Mouse (Mus musculus) forebrain, embryonic 15.5 days (tissue): Measurements from ENCODE around the gene Phactr2. TPM values are rescaled to one million over a fixed set of nuclear protein-coding genes. Genes with fewer than 3 reads are reported as not detected.

Source experiments
- ATAC-seq: fragments of 200-750 bp; cut with Nextera tagmentation; replicated peaks from 2 replicates; pipeline ENCODE4 v1.8.0; 2017; ENCODE audit warnings: mild to moderate bottlenecking, moderate TSS enrichment, moderate library complexity
- H3K27ac ChIP-seq: fragments of 300-500 bp; sonication (generic); replicated peaks from 2 replicates; pipeline ENCODE4 v1.5.1; 2015; ENCODE audit warnings: mild to moderate bottlenecking, inconsistent platforms
- H3K27me3 ChIP-seq: fragments of 300-500 bp; sonication (generic); 2 replicates; pipeline ENCODE4 v1.6.1; 2015; ENCODE audit warnings: inconsistent platforms
- H3K36me3 ChIP-seq: fragments of 300-500 bp; sonication (generic); 2 replicates; pipeline ENCODE4 v1.6.1; 2015; ENCODE audit warnings: mild to moderate bottlenecking, inconsistent platforms
- H3K4me1 ChIP-seq: fragments of 300-500 bp; sonication (generic); 2 replicates; pipeline ENCODE4 v1.6.1; 2015; ENCODE audit warnings: inconsistent platforms
- H3K4me2 ChIP-seq: fragments of 300-500 bp; sonication (generic); replicated peaks from 2 replicates; pipeline ENCODE4 v1.6.1; 2015; ENCODE audit warnings: mild to moderate bottlenecking, inconsistent platforms
- H3K4me3 ChIP-seq: fragments of 300-500 bp; sonication (generic); 2 replicates; pipeline ENCODE4 v1.5.1; 2015; ENCODE audit warnings: mild to moderate bottlenecking, inconsistent platforms
- H3K9ac ChIP-seq: fragments of 300-500 bp; sonication (generic); replicated peaks from 2 replicates; pipeline ENCODE4 v1.6.1; 2015; ENCODE audit warnings: mild to moderate bottlenecking, inconsistent platforms
- H3K9me3 ChIP-seq: fragments of 300-500 bp; sonication (generic); 2 replicates; pipeline ENCODE4 v1.6.1; 2016; ENCODE audit warnings: inconsistent platforms
- WGBS: fragments of 180-500 bp; shearing (Covaris S2); methylation state at CpG from one replicate; pipeline ENCODE4 v1.1.7; 2015; ENCODE audit warnings: mixed read lengths; 5-methylcytosine and 5-hydroxymethylcytosine counted together
- polyA plus RNA-seq: library from polyadenylated mRNA; unstranded; fragments of >200 nt; fragmentation: Nextera tagmentation; extraction: Ambion mirVana; gene quantifications from 2 replicates; pipeline ENCODE4 v1.2.1, GENCODE M21; 2015

Gene Phactr2
- polyA plus RNA-seq, 1 experiment from 2014 or later, result 8.4 TPM

DNA sequence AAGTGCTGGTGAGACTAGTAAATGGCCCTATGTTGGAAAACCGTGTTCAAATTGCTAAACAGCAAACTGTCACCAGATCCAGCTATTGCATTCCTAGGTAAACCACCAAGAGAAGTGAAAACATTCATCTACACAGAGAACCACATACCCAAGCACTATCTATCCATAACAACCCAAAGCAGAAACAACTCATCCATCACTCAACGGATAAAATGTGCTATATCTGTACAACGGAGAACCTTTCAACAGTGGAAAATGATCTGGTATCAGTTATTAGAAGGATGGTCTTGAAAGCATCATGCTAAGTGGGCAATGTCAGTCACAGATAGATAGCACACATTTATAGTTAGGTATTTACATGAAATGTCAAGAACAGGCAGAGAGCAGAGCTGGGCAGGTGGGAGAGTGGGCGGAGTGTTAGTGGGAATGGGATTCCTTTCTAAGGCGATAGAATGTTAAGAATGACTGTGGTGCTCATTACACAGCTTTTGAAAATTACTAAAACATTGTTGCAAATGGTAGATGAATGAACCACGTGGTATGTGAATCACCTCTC is 193.8 kb downstream of the Phactr2 start:
- Histone ChIP-seq H3K9me3 (no peaks in the 10 kb centered on the region), H3K36me3 (no peaks in the 10 kb centered on the region), H3K9ac (no peak overlapping the region), H3K4me2 (no peak overlapping the region), H3K4me1 (no peaks in the 10 kb centered on the region), H3K27me3 (no peaks in the 10 kb centered on the region), H3K27ac (no peak overlapping the region), H3K4me3 (no peak overlapping the region)
- ATAC-seq, result no peak
- WGBS, result 85% methylated on average over 6 of the region's 6 CpGs

DNA sequence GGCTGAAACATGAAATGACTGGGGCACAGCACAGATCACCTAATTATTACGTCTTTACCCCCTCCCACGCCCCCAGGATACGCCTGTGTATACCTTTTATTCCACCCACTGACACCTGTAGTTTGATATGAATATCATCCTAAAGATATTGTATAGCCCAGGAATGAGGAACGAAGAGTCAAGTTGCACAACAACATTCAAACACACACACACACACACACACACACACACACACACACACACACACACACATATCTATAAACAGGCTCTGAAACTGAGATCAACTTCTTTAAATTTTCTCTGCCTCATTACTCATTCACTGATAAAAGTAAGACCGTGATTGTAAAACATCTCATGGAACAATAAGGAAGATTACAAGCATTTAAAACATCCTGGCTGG is 197.9 kb downstream of the Phactr2 start:
- 89% methylated on average over 5 of the region's 5 CpGs for WGBS
- Histone ChIP-seq H3K4me3 (no peak overlapping the region), H3K9me3 (no peaks in the 10 kb centered on the region), H3K9ac (no peak overlapping the region), H3K4me1 (no peaks in the 10 kb centered on the region), H3K27me3 (no peaks in the 10 kb centered on the region), H3K27ac (no peak overlapping the region), H3K4me2 (no peak overlapping the region), H3K36me3 (no peaks in the 10 kb centered on the region)
- no peak for ATAC-seq

DNA sequence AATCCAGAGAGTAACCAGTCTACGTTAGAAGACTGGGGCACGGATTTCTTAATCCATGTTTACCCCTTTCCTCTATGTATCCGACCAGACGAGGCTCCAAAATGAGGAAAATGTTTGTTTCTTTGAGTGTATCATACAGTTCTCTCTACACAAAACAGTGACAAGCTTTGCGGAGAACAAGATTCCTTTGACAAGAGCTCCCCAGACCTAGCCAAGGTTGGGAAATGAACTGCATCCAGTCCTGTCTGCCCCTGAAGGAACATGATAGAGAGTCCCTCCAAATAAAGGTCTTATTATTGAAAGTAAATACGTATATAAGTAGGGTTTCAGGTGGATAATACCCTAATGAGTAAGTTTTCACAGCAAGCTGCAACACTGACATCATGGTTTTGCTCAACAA is 199.1 kb downstream of the Phactr2 start:
- H3K27ac ChIP-seq, result no peak overlapping the region
- H3K9ac ChIP-seq, result no peak overlapping the region
- 85% methylated on average over 6 of the region's 6 CpGs for WGBS
- no peaks in the 10 kb centered on the region for H3K36me3 ChIP-seq
- no peaks in the 10 kb centered on the region for H3K4me1 ChIP-seq
- no peak overlapping the region for H3K4me2 ChIP-seq
- no peak for ATAC-seq
- no peak overlapping the region for H3K4me3 ChIP-seq
- H3K9me3 ChIP-seq, result no peaks in the 10 kb centered on the region
- no peaks in the 10 kb centered on the region for H3K27me3 ChIP-seq

DNA sequence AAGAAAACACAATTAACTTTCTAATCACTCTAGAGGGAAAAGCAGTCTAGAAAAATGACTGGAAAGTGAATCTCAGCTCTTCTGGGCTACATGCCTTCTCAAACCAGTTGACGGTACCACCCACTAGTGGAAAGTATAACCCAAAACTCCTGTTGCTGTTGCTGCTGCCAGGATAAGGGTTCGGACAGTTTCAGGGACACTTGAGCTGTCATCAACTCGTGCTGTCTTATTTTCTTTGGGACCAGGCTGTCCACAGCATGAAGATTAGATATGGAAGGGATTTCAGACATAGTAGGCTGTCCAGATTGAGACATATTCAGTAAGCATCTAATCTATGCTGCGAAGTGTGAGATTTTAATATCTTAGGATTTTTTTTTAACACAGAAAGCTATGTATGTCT is 199.5 kb downstream of the Phactr2 start:
- H3K27me3 ChIP-seq, result no peaks in the 10 kb centered on the region
- no peaks in the 10 kb centered on the region for H3K4me1 ChIP-seq
- no peak for ATAC-seq
- no peak overlapping the region for H3K4me2 ChIP-seq
- H3K27ac ChIP-seq, result no peak overlapping the region
- H3K36me3 ChIP-seq, result no peaks in the 10 kb centered on the region
- no peak overlapping the region for H3K9ac ChIP-seq
- no peak overlapping the region for H3K4me3 ChIP-seq
- 95% methylated on average over 4 of the region's 4 CpGs for WGBS
- H3K9me3 ChIP-seq, result no peaks in the 10 kb centered on the region

DNA sequence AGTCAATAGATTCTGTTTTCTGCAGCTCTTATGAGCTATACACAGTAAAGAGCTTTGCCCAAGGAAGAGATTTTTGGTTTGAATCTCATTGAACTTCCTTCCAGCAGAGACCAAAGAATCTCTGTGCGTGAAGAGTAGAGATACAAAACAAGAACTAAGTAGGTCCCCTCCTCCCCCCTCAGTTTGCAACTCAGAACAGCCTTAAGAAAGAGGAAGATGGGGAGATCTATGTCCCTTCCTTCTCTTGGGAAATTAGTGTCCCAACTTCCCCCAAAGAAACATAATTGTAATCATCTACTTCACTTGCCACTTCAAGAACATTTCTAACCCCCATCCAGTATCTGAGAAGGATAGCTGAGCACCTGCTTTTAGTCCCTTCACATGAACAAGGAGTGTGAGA is 200.5 kb downstream of the Phactr2 start:
- WGBS, result 100% methylated on average over 1 of the region's 1 CpGs
- Histone ChIP-seq H3K36me3 (no peaks in the 10 kb centered on the region), H3K4me3 (no peak overlapping the region), H3K9ac (no peak overlapping the region), H3K4me2 (no peak overlapping the region), H3K4me1 (no peaks in the 10 kb centered on the region), H3K27me3 (no peaks in the 10 kb centered on the region), H3K27ac (no peak overlapping the region), H3K9me3 (no peaks in the 10 kb centered on the region)
- ATAC-seq, result no peak

DNA sequence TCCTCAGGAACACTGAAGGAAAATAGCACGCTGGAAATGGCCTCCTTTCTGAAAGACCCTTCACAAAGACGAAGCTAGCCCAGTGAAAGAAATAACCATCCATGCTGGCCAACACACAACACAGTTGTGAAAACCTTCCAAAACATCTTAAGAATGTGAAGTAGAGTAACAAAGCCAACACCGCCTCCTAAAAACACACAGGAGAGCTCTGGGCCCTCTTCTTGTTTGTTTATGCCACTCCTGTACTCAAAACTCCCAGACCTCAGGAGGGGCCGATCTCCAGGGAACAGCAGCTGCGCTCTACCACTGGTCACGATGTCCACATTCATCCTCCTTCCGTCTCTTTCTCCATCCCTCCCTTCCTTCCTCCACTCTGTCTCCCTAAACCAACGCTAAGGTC is 202.5 kb downstream of the Phactr2 start:
- Histone ChIP-seq H3K4me2 (no peak overlapping the region), H3K27ac (no peak overlapping the region), H3K4me3 (no peak overlapping the region), H3K9ac (no peak overlapping the region), H3K4me1 (no peaks in the 10 kb centered on the region), H3K9me3 (no peaks in the 10 kb centered on the region), H3K27me3 (no peaks in the 10 kb centered on the region), H3K36me3 (no peaks in the 10 kb centered on the region)
- 86% methylated on average over 8 of the region's 8 CpGs for WGBS
- no peak for ATAC-seq

DNA sequence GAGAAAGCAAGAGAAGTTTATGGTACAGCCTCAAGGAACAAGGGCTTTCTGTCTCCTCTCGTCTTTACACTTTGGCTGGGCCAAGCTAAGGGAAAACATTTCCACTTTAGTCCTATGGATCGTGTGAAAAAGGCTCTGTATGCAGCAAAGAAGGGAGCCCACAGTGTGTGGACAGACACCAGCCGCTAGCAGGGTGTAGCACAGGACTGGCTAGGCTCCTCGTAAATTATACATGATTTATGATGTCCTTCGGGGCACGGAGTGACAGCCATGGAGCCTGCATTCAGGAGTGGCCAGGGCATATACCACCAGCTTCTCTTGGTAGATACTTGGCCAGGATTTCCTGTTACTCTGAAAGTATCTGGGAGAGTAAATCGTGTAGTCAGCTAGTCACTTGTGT is 203.1 kb downstream of the Phactr2 start:
- Histone ChIP-seq H3K4me3 (no peak overlapping the region), H3K27me3 (no peaks in the 10 kb centered on the region), H3K9me3 (no peaks in the 10 kb centered on the region), H3K36me3 (no peaks in the 10 kb centered on the region), H3K27ac (no peak overlapping the region), H3K4me2 (no peak overlapping the region), H3K4me1 (no peaks in the 10 kb centered on the region), H3K9ac (no peak overlapping the region)
- WGBS, result 90% methylated on average over 7 of the region's 7 CpGs
- ATAC-seq, result no peak

DNA sequence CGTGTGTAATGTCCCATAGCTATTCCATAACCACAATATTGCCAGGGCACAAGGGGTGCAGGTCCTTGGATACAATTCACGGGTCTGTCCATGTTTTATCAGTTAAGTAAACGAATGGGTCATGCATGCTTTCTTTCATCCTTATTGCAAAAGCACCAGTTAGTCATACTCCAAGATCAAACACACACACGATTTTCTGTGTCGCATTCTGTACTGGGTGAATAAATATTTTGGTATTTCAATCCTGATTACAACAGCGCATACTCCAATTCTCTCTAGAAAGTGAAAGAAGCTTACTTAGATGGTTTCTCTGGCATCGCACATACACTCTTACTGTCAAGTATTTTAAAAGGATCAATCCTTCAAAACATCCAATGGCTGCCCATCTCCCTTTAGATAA is 203.9 kb downstream of the Phactr2 start:
- H3K4me3 ChIP-seq, result no peak overlapping the region
- H3K27ac ChIP-seq, result no peak overlapping the region
- no peaks in the 10 kb centered on the region for H3K36me3 ChIP-seq
- ATAC-seq, result no peak
- no peak overlapping the region for H3K9ac ChIP-seq
- 94% methylated on average over 7 of the region's 7 CpGs for WGBS
- H3K4me1 ChIP-seq, result no peaks in the 10 kb centered on the region
- H3K27me3 ChIP-seq, result no peaks in the 10 kb centered on the region
- H3K9me3 ChIP-seq, result no peaks in the 10 kb centered on the region
- no peak overlapping the region for H3K4me2 ChIP-seq

DNA sequence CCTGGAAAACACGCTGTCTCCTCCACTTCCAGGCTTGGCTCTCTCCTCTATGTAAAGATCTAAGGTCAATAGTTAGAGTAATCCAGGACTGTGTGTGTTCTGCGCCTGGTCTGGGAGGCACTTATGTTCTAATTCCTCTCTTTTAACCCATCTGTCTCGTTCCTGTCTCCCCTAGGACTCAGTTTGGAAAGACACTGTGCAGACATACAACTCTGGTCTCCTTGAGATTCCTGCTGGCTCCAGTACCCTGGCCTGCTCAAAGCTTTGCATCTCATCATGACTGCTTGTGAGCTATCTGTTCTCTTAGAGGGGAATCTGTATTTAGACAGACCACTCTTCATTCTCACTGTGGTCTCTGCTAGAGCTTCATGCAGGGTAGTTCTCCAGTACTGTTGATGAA is 215.0 kb downstream of the Phactr2 start:
- no peaks in the 10 kb centered on the region for H3K27me3 ChIP-seq
- no peak overlapping the region for H3K4me2 ChIP-seq
- no peak overlapping the region for H3K9ac ChIP-seq
- no peaks in the 10 kb centered on the region for H3K9me3 ChIP-seq
- no peaks in the 10 kb centered on the region for H3K4me1 ChIP-seq
- no peak for ATAC-seq
- H3K4me3 ChIP-seq, result no peak overlapping the region
- H3K36me3 ChIP-seq, result no peaks in the 10 kb centered on the region
- 86% methylated on average over 3 of the region's 3 CpGs for WGBS
- H3K27ac ChIP-seq, result no peak overlapping the region

DNA sequence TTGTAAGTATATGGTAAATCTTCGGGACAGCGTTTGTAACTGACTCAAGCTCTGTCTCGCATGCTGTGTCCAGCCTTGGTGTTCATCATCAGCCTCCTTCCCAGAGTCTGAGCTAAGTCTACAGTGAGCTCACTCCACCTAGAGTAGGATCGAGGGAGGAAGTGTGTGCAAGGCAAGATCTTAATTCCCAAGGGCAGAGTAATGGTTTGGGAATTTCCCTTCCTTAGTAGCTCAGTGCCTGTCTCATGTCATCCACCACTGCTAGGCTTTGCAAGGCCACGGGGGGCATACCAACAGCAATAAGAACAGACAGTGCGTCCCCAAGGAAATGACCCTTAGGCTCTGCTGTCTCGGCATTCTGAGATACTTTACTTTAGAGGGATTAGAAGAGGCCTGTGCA is 218.0 kb downstream of the Phactr2 start:
- Histone ChIP-seq H3K27ac (no peak overlapping the region), H3K4me2 (no peak overlapping the region), H3K9me3 (no peaks in the 10 kb centered on the region), H3K4me3 (no peak overlapping the region), H3K9ac (no peak overlapping the region), H3K36me3 (no peaks in the 10 kb centered on the region), H3K27me3 (no peaks in the 10 kb centered on the region), H3K4me1 (no peaks in the 10 kb centered on the region)
- 65% methylated on average over 7 of the region's 7 CpGs for WGBS
- ATAC-seq, result no peak

DNA sequence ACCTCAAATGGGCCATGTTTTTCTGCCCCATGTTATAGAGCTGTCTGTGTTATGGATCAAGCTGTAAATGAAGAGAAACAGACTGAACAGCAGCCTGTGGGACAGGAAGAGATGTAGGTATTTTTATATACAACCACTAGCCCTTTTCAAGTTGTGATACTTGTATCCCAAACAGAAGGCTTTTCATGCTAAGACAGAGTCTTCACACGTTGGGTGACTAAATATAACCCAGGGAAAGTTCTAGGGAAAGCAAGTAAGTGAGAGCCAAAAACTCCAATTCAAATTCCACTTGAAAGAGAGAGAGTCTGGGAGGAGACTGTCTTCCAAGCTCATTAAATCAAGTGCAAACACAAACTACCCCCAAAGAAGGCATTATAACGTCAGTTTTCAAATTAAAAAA is 223.9 kb downstream of the Phactr2 start:
- H3K27ac ChIP-seq, result no peak overlapping the region
- no peak for ATAC-seq
- no peaks in the 10 kb centered on the region for H3K36me3 ChIP-seq

DNA sequence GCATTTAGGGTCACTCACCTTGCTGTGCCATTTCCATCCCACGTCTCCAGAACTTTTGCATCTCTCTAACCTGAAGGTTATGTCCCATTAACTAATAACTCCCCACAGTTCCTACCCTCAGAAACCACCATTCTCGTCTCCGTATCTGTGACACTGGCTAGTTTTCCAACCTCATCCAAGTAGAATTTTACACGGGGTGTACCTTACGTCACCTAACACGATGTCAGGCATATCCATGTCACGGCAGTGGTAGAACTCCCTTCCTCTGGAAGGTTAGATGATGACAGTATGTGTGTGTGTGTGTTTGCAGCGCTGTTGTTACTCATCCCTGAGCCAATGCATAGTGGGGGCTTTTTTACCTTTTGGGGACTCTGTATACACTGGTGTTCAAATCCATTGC is 225.1 kb downstream of the Phactr2 start:
- Histone ChIP-seq H3K27ac (no peak overlapping the region), H3K9me3 (no peaks in the 10 kb centered on the region), H3K36me3 (no peaks in the 10 kb centered on the region), H3K4me1 (no peaks in the 10 kb centered on the region), H3K27me3 (no peaks in the 10 kb centered on the region), H3K4me2 (no peak overlapping the region), H3K4me3 (no peak overlapping the region), H3K9ac (no peak overlapping the region)
- no peak for ATAC-seq
- 94% methylated on average over 8 of the region's 8 CpGs for WGBS

More for the DNA sequence above, 223.9 kb downstream of the Phactr2 start:
- H3K9ac ChIP-seq, result no peak overlapping the region
- no peak overlapping the region for H3K4me2 ChIP-seq
- H3K4me1 ChIP-seq, result no peaks in the 10 kb centered on the region
- no peak overlapping the region for H3K4me3 ChIP-seq
- no peaks in the 10 kb centered on the region for H3K27me3 ChIP-seq
- WGBS, result 54% methylated on average over 2 of the region's 2 CpGs
- H3K9me3 ChIP-seq, result no peaks in the 10 kb centered on the region

DNA sequence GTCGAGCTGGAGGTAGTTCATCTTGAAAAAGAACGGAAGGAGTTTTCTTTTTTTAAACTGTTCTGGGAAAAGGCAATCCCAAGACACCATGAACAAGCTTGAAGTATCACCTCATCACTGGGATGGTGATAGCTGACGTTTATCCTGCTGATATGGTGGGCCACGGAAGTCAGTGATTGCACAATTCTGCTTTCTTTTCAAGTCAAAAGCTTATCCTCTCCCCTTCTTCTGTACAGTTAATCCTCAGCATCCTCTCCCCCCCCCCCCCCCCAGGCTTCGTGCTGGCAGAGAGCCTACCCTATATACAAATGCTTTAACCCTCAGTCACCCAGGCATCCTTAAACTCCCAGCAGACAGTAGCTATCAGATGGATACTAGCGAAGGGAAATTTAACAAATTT is 228.5 kb downstream of the Phactr2 start:
- no peak overlapping the region for H3K27ac ChIP-seq
- no peak overlapping the region for H3K4me3 ChIP-seq
- WGBS, result 58% methylated on average over 6 of the region's 6 CpGs
- no peak for ATAC-seq
- H3K4me1 ChIP-seq, result no peaks in the 10 kb centered on the region
- no peak overlapping the region for H3K9ac ChIP-seq
- H3K36me3 ChIP-seq, result no peaks in the 10 kb centered on the region
- H3K4me2 ChIP-seq, result no peak overlapping the region
- H3K27me3 ChIP-seq, result no peaks in the 10 kb centered on the region
- no peaks in the 10 kb centered on the region for H3K9me3 ChIP-seq
